Mouse (Mus musculus) testis, postnatal 10 days (tissue): ENCODE results near the gene Pikfyve.

Experiments used
- DNase-seq: peaks from one replicate; pipeline ENCODE4 v3.0.0; 2021; ENCODE audit warnings: low spot score

Gene Pikfyve

DNA sequence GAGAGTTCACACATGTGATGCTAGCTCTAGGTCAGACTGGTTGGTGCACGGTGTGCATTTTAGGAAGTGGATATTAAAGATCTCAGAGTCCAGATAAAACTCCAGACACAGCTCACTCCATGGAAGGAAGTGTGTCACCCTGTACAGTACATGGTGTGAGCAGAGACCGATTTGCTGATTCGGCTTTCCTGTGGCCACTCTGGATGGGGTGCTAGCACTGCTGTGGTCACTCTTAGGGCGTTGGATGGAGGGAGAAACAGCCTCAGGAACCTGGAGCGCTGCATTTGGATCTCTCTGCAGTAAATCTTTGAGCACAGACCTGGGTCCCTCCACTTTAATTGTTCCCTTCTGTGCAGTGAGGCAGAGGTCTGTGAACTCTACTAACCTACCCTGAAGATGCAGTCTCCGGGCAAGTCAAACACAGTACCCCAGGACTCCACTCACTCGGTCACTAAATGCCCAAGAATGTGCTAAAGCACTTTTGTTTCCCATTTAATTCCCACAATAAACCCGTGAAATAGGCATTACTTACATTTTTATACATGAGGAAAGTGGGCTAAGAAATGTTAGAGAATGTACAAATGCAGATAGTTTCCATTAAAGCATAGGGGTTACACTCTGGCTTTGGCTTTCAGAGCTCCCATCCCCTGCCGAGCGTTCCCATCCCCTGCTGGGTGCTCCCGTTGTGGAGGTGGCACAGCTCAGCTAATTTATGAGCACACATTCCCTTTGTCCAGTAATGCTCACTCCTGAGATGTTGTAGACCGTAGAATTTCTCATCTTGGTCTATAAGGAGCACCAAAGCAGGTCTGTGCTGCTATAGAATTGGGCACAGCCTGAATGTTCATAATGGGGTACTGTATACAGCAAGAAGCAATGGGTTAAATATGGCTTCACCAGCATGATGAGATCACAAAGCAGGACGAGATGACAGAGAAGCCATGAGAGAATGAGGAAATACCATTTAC lies 127.9 kb downstream of the Pikfyve start:
- DNase-seq, result no peak

DNA sequence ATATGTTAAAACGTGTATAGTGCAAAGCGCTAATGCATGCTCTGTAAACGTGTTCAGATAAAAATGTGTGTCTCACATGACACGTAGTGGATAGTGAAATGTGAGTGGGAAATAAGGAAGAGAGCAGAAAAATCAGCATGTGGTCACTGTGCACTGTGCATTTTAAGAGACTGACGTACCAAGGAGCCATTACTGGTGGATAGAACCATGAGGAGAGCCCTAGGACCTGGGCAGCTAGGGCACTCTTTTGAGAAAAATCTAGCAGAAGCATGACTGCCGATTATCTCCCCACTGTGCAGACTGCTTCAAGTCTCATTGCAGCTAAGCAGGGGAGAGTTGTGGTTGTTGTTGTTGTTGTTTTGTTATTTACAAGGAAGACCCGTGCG lies 128.5 kb downstream of the Pikfyve start:
- DNase-seq, result no peak
